ENCODE assay signal across 8 mouse cellular contexts in the genomic region with DNA sequence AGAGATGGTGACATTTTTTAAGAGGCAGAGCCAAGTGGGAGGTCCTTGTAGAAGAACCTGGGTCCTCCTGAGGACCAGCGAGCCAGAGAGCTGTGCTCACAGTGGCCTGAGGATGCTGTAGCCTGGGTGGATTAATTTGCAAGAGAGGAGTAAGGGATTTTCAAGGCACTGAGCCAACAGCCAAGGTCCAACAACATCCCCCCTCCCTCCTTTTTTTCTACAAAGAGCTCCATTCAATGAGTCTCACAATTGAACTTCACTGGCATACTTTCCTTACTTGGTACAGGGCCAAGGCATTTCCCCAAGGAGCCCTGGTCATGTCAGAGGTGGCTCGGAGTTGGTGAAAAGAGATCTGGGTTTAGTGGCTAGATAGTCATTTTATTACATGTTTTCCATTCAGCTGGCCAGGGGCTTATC.
DNase-seq lines count a peak whose midpoint lies in the region; ATAC-seq lines count a peak whose summit lies in the region.

No protein-coding gene starts in this region.

- H3K36me3 ChIP-seq in embryonic facial prominence, embryonic 11.5 days (replicated peaks; ENCODE audit: control insufficient read depth, insufficient read depth, low read depth, low read length): no peaks in the 10 kb centered on the region
- no peaks in the 10 kb centered on the region for H3K36me3 ChIP-seq in embryonic facial prominence, embryonic 10.5 days (replicated peaks)
- H3K36me3 ChIP-seq in neural tube, embryonic 13.5 days: no peaks in the 10 kb centered on the region

- 0 out of 2 replicates have a peak, but pooled peaks have one; percentile 59 for ATAC-seq in embryonic facial prominence, embryonic 11.5 days (replicated peaks; ENCODE audit: insufficient number of reproducible peaks, low FRiP score, low TSS enrichment, low read depth)
- peak; percentile 71 for ATAC-seq in neural tube, embryonic 13.5 days (ENCODE audit: low read depth)

- no peak overlapping the region for H3K9ac ChIP-seq in embryonic facial prominence, embryonic 11.5 days (replicated peaks; ENCODE audit: low read length)
- no peak overlapping the region for H3K9ac ChIP-seq in neural tube, embryonic 13.5 days

- H3K4me3 ChIP-seq in embryonic facial prominence, embryonic 11.5 days (ENCODE audit: low read depth, low read length): no peak overlapping the region
- H3K4me3 ChIP-seq in embryonic facial prominence, embryonic 10.5 days: no peak overlapping the region
- no peak overlapping the region for H3K4me3 ChIP-seq in neural tube, embryonic 13.5 days

- H3K27ac ChIP-seq in embryonic facial prominence, embryonic 11.5 days (replicated peaks; ENCODE audit: low read depth, low read length): no peak overlapping the region
- H3K27ac ChIP-seq in embryonic facial prominence, embryonic 10.5 days (replicated peaks): no peak overlapping the region
- H3K27ac ChIP-seq in neural tube, embryonic 13.5 days (replicated peaks): no peak overlapping the region

- H3K27me3 ChIP-seq in embryonic facial prominence, embryonic 11.5 days (ENCODE audit: control insufficient read depth, insufficient read depth, low read length): no peaks in the 10 kb centered on the region
- no peaks in the 10 kb centered on the region for H3K27me3 ChIP-seq in embryonic facial prominence, embryonic 10.5 days (replicated peaks; ENCODE audit: low read depth, poor library complexity, severe bottlenecking)
- no peaks in the 10 kb centered on the region for H3K27me3 ChIP-seq in neural tube, embryonic 13.5 days

- H3K4me1 ChIP-seq in embryonic facial prominence, embryonic 11.5 days (ENCODE audit: control insufficient read depth, insufficient read depth, low read length): no peaks in the 10 kb centered on the region
- H3K4me1 ChIP-seq in embryonic facial prominence, embryonic 10.5 days: peaks cover 26% of the 10 kb centered on the region
- H3K4me1 ChIP-seq in neural tube, embryonic 13.5 days (replicated peaks): peaks cover 18% of the 10 kb centered on the region

- intact Hi-C loops in heart, postnatal 25 days (cut with DNase I): no loop called here

- WGBS in embryonic facial prominence, embryonic 11.5 days: 66% methylated on average over 2 of the region's 2 CpGs
- WGBS in embryonic facial prominence, embryonic 10.5 days: 77% methylated on average over 2 of the region's 2 CpGs
- 43% methylated on average over 2 of the region's 2 CpGs for WGBS in neural tube, embryonic 13.5 days

- no peak for DNase-seq in embryonic facial prominence, embryonic 11.5 days (ENCODE audit: low spot score)
- DNase-seq in embryonic facial prominence, embryonic 10.5 days (ENCODE audit: low spot score): no peak
- DNase-seq in ovary, postnatal 14 days (ENCODE audit: low spot score): peak; percentile 59
- DNase-seq in ovary, postnatal 36 days (ENCODE audit: low spot score): no peak
- peak; percentile 30 for DNase-seq in heart, postnatal 25 days (ENCODE audit: low spot score)
- DNase-seq in urinary bladder, postnatal 14 days (ENCODE audit: low spot score): no peak
- no peak for DNase-seq in spleen, postnatal 10 days (ENCODE audit: low spot score in 2 of 2)

- H3K4me2 ChIP-seq in embryonic facial prominence, embryonic 11.5 days (ENCODE audit: low read depth, low read length): no peak overlapping the region
- no peak overlapping the region for H3K4me2 ChIP-seq in neural tube, embryonic 13.5 days

- no peaks in the 10 kb centered on the region for H3K9me3 ChIP-seq in embryonic facial prominence, embryonic 11.5 days (replicated peaks; ENCODE audit: control insufficient read depth, low read length)
- no peaks in the 10 kb centered on the region for H3K9me3 ChIP-seq in embryonic facial prominence, embryonic 10.5 days
- H3K9me3 ChIP-seq in neural tube, embryonic 13.5 days: no peaks in the 10 kb centered on the region

Comparison
In these comparisons a context has a peak if more than half of its experiments do, and no peak if none do; other contexts are left out.
1. DNase-seq: peak in ovary, postnatal 14 days (single experiment) and heart, postnatal 25 days (single experiment); none in embryonic facial prominence, embryonic 11.5 days (single experiment), embryonic facial prominence, embryonic 10.5 days (single experiment), ovary, postnatal 36 days (single experiment), urinary bladder, postnatal 14 days (single experiment) and spleen, postnatal 10 days (0 of 2).